Mouse (Mus musculus): ENCODE data around the gene Pum3. TPM values are rescaled to one million over a fixed set of nuclear protein-coding genes. Genes with fewer than 3 reads are reported as not detected.
A peak's percentile ranks its signal among the peaks of the same experiment; 100 is the strongest.

The Pum3 gene
- 102 and 120 TPM in 2 replicates for total RNA-seq (2012; rRNA removed)

GRCm38 (mm10) chr19:27429745-27430251, at the start of gene Pum3:
Gene Pum3, minus strand, starts transcription at chr19:27429825.
- TF ChIP-seq MAFK (IDR thresholded peaks at IDR 0.05; ENCODE audit: insufficient read depth, low read depth, low read length) (peak; percentile 39; the same call in 1 of the 2 replicates), CHD2 (IDR thresholded peaks at IDR 0.05; ENCODE audit: low read depth, low read length) (peak; percentile 99), ZNF384 (IDR thresholded peaks at IDR 0.05; ENCODE audit: low read depth, low read length) (no peak), HCFC1 (IDR thresholded peaks at IDR 0.05; ENCODE audit: borderline replicate concordance, insufficient read depth, low read length) (peak; percentile 79)
- no peaks in the 10 kb centered on the region for H3K9me3 ChIP-seq (ENCODE audit: control insufficient read depth, insufficient read depth, low read depth, low read length)
- H3K4me3 ChIP-seq (ENCODE audit: insufficient read depth in 1 of 2, low read depth in 1 of 2, low read length in 2 of 2, poor library complexity in 1 of 2, severe bottlenecking in 1 of 2), result peak within 1 kb of the TSS; percentile 96 to 100
- peak within 1 kb of the TSS; percentile 99 for H3K9ac ChIP-seq (ENCODE audit: insufficient read depth, low read depth, low read length, poor library complexity, severe bottlenecking)
- peaks cover 11% of the 10 kb centered on the region for H3K36me3 ChIP-seq (ENCODE audit: control insufficient read depth, insufficient read depth, low read length, poor library complexity, severe bottlenecking)
- in situ Hi-C loops (cut with MboI; ENCODE audit: low sequenced_read_pairs in 2 of 2, unreplicated experiment in 2 of 2), result no loop called here
- peak; percentile 97 for DNase-seq (ENCODE audit: low read depth, low spot score)
- no peaks in the 10 kb centered on the region; a peak in 1 of 4 replicates for H3K4me1 ChIP-seq (ENCODE audit: control insufficient read depth in 2 of 2, insufficient read depth in 2 of 2, low read length in 2 of 2, poor library complexity in 1 of 2)
- peak within 1 kb of the TSS; percentile 73 for H3K27ac ChIP-seq (ENCODE audit: insufficient read depth, low read depth, low read length, poor library complexity, severe bottlenecking)

- no peak for TF ChIP-seq HCFC1 (IDR thresholded peaks at IDR 0.05; ENCODE audit: borderline replicate concordance, insufficient read depth, low read length)
- TF ChIP-seq MAFK (IDR thresholded peaks at IDR 0.05; ENCODE audit: insufficient read depth, low read depth, low read length), result no peak
- no peak for TF ChIP-seq ZNF384 (IDR thresholded peaks at IDR 0.05; ENCODE audit: low read depth, low read length)
- no peak for TF ChIP-seq CHD2 (IDR thresholded peaks at IDR 0.05; ENCODE audit: low read depth, low read length)
- no peak for TF ChIP-seq ZC3H11A (IDR thresholded peaks at IDR 0.05; ENCODE audit: borderline replicate concordance, low read depth, low read length)
- Histone ChIP-seq H3K9me3 (ENCODE audit: control insufficient read depth, insufficient read depth, low read depth, low read length) (no peaks in the 10 kb centered on the region), H3K9ac (ENCODE audit: insufficient read depth, low read depth, low read length, poor library complexity, severe bottlenecking) (no peak overlapping the region), H3K27ac (ENCODE audit: insufficient read depth, low read depth, low read length, poor library complexity, severe bottlenecking) (no peak overlapping the region), H3K4me1 (ENCODE audit: control insufficient read depth in 2 of 2, insufficient read depth in 2 of 2, low read length in 2 of 2, poor library complexity in 1 of 2) (no peaks in the 10 kb centered on the region), H3K4me3 (ENCODE audit: insufficient read depth in 1 of 2, low read depth in 1 of 2, low read length in 2 of 2, poor library complexity in 1 of 2, severe bottlenecking in 1 of 2) (no peak overlapping the region), H3K36me3 (ENCODE audit: control insufficient read depth, insufficient read depth, low read length, poor library complexity, severe bottlenecking) (no peaks in the 10 kb centered on the region)
- DNase-seq (ENCODE audit: low read depth, low spot score), result no peak
- in situ Hi-C loops (cut with MboI; ENCODE audit: low sequenced_read_pairs in 2 of 2, unreplicated experiment in 2 of 2), result no loop called here
Measured at GRCm38 (mm10) chr19:27466691-27467090, 37.1 kb upstream of the Pum3 start.

- DNase-seq (ENCODE audit: low read depth, low spot score), result no peak
- no peaks in the 10 kb centered on the region for H3K4me1 ChIP-seq (ENCODE audit: control insufficient read depth in 2 of 2, insufficient read depth in 2 of 2, low read length in 2 of 2, poor library complexity in 1 of 2)
- in situ Hi-C loops (cut with MboI; ENCODE audit: low sequenced_read_pairs in 2 of 2, unreplicated experiment in 2 of 2), result no loop called here
- H3K4me3 ChIP-seq (ENCODE audit: insufficient read depth in 1 of 2, low read depth in 1 of 2, low read length in 2 of 2, poor library complexity in 1 of 2, severe bottlenecking in 1 of 2), result no peak overlapping the region
- no peaks in the 10 kb centered on the region for H3K36me3 ChIP-seq (ENCODE audit: control insufficient read depth, insufficient read depth, low read length, poor library complexity, severe bottlenecking)
- TF ChIP-seq CHD2 (IDR thresholded peaks at IDR 0.05; ENCODE audit: low read depth, low read length), result no peak
- TF ChIP-seq MAFK (IDR thresholded peaks at IDR 0.05; ENCODE audit: insufficient read depth, low read depth, low read length), result no peak
- TF ChIP-seq ZNF384 (IDR thresholded peaks at IDR 0.05; ENCODE audit: low read depth, low read length), result 0 out of 2 replicates have a peak, but pooled peaks have one; percentile 14
- no peaks in the 10 kb centered on the region for H3K9me3 ChIP-seq (ENCODE audit: control insufficient read depth, insufficient read depth, low read depth, low read length)
- H3K9ac ChIP-seq (ENCODE audit: insufficient read depth, low read depth, low read length, poor library complexity, severe bottlenecking), result no peak overlapping the region
- no peak overlapping the region for H3K27ac ChIP-seq (ENCODE audit: insufficient read depth, low read depth, low read length, poor library complexity, severe bottlenecking)
Measured at GRCm38 (mm10) chr19:27462656-27463055, 33.0 kb upstream of the Pum3 start.

GRCm38 (mm10) chr19:27450458-27450857, 20.8 kb upstream of the Pum3 start:
- Histone ChIP-seq H3K4me1 (ENCODE audit: control insufficient read depth in 2 of 2, insufficient read depth in 2 of 2, low read length in 2 of 2, poor library complexity in 1 of 2) (no peaks in the 10 kb centered on the region), H3K27ac (ENCODE audit: insufficient read depth, low read depth, low read length, poor library complexity, severe bottlenecking) (no peak overlapping the region), H3K9me3 (ENCODE audit: control insufficient read depth, insufficient read depth, low read depth, low read length) (no peaks in the 10 kb centered on the region), H3K4me3 (ENCODE audit: insufficient read depth in 1 of 2, low read depth in 1 of 2, low read length in 2 of 2, poor library complexity in 1 of 2, severe bottlenecking in 1 of 2) (no peak overlapping the region), H3K36me3 (ENCODE audit: control insufficient read depth, insufficient read depth, low read length, poor library complexity, severe bottlenecking) (no peaks in the 10 kb centered on the region), H3K9ac (ENCODE audit: insufficient read depth, low read depth, low read length, poor library complexity, severe bottlenecking) (no peak overlapping the region)
- peak; percentile 30 for DNase-seq (ENCODE audit: low read depth, low spot score)
- in situ Hi-C loops (cut with MboI; ENCODE audit: low sequenced_read_pairs in 2 of 2, unreplicated experiment in 2 of 2), result loop anchor here in 1 of 2 experiments (10.0 kb wide), 1 partner anchor 224 kb away; no protein-coding TSS in a partner anchor
- TF ChIP-seq ZC3H11A (IDR thresholded peaks at IDR 0.05; ENCODE audit: borderline replicate concordance, low read depth, low read length) (peak; percentile 62; the same call in 1 of the 2 replicates), MAFK (IDR thresholded peaks at IDR 0.05; ENCODE audit: insufficient read depth, low read depth, low read length) (no peak), HCFC1 (IDR thresholded peaks at IDR 0.05; ENCODE audit: borderline replicate concordance, insufficient read depth, low read length) (no peak), ZNF384 (IDR thresholded peaks at IDR 0.05; ENCODE audit: low read depth, low read length) (no peak), CHD2 (IDR thresholded peaks at IDR 0.05; ENCODE audit: low read depth, low read length) (no peak)

- H3K36me3 ChIP-seq (ENCODE audit: control insufficient read depth, insufficient read depth, low read length, poor library complexity, severe bottlenecking), result no peaks in the 10 kb centered on the region
- no peak overlapping the region for H3K4me3 ChIP-seq (ENCODE audit: insufficient read depth in 1 of 2, low read depth in 1 of 2, low read length in 2 of 2, poor library complexity in 1 of 2, severe bottlenecking in 1 of 2)
- DNase-seq (ENCODE audit: low read depth, low spot score), result no peak
- no peak overlapping the region for H3K27ac ChIP-seq (ENCODE audit: insufficient read depth, low read depth, low read length, poor library complexity, severe bottlenecking)
- in situ Hi-C loops (cut with MboI; ENCODE audit: low sequenced_read_pairs in 2 of 2, unreplicated experiment in 2 of 2), result no loop called here
- no peak for TF ChIP-seq MAFK (IDR thresholded peaks at IDR 0.05; ENCODE audit: insufficient read depth, low read depth, low read length)
- TF ChIP-seq ZC3H11A (IDR thresholded peaks at IDR 0.05; ENCODE audit: borderline replicate concordance, low read depth, low read length), result peak; percentile 68; the same call in 1 of the 2 replicates
- H3K9ac ChIP-seq (ENCODE audit: insufficient read depth, low read depth, low read length, poor library complexity, severe bottlenecking), result no peak overlapping the region
- no peaks in the 10 kb centered on the region for H3K9me3 ChIP-seq (ENCODE audit: control insufficient read depth, insufficient read depth, low read depth, low read length)
- no peaks in the 10 kb centered on the region for H3K4me1 ChIP-seq (ENCODE audit: control insufficient read depth in 2 of 2, insufficient read depth in 2 of 2, low read length in 2 of 2, poor library complexity in 1 of 2)
Measured at GRCm38 (mm10) chr19:27447515-27447914, 17.9 kb upstream of the Pum3 start.
